Mouse (Mus musculus): Measurements from ENCODE around the gene Herc1.

The Herc1 gene

DNA sequence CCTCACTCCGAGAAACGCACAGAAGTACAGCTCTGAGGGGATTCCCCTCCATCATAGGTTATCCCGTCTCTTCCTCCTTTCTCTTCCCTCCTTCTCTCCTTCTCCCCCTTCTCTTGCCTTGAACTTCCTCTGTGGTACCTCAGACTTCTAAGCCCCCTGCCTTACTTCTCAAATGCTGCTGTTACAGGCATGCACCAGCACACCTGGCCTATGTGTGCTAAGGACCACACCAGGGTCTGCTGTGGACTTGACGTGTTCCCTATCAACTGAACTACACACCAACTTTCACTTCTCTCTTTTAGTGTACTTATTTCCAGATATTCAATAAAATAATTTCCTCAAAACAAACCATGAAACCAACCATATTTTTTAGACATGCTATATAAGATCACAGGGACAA lies 192.5 kb downstream of the Herc1 start:
- DNase-seq, result no peak
